Mouse (Mus musculus): ENCODE results near the gene Ropn1.
"Not testable (repeated sequence)": the region's sequence is repeated elsewhere in the genome, so short reads cannot be mapped to it uniquely, and the experiment has no call there.

Ropn1 gene

GRCm38 (mm10) chr16:34649621-34650020 is at the start of gene Ropn1:
TSS of gene Ropn1 (plus strand) at chr16:34649921.
- no peak for DNase-seq (ENCODE audit: low read depth, low spot score)

- no peak for DNase-seq (ENCODE audit: low read depth, low spot score)
These were observed 47.8 kb upstream of the Ropn1 start for GRCm38 (mm10) chr16:34601954-34602353.

- DNase-seq (ENCODE audit: low read depth, low spot score), result no peak
These were observed 46.6 kb upstream of the Ropn1 start for GRCm38 (mm10) chr16:34603076-34603475.

GRCm38 (mm10) chr16:34603854-34604253 is 45.9 kb upstream of the Ropn1 start:
- no peak for DNase-seq (ENCODE audit: low read depth, low spot score)

- DNase-seq (ENCODE audit: low read depth, low spot score), result peak; percentile 9
These were observed 44.0 kb upstream of the Ropn1 start for GRCm38 (mm10) chr16:34605679-34606078.

- DNase-seq (ENCODE audit: low read depth, low spot score), result no peak
These were observed 39.6 kb upstream of the Ropn1 start for GRCm38 (mm10) chr16:34610137-34610536.

GRCm38 (mm10) chr16:34614021-34614420 is 35.7 kb upstream of the Ropn1 start:
- no peak for DNase-seq (ENCODE audit: low read depth, low spot score)

GRCm38 (mm10) chr16:34627591-34627990 is 22.1 kb upstream of the Ropn1 start:
- DNase-seq (ENCODE audit: low read depth, low spot score), result no peak

- no peak for DNase-seq (ENCODE audit: low read depth, low spot score)
These were observed 21.3 kb upstream of the Ropn1 start for GRCm38 (mm10) chr16:34628397-34628796.

- no peak for DNase-seq (ENCODE audit: low read depth, low spot score)
These were observed 14.2 kb upstream of the Ropn1 start for GRCm38 (mm10) chr16:34635557-34635956.

- DNase-seq (ENCODE audit: low read depth, low spot score), result no peak
These were observed 6.0 kb upstream of the Ropn1 start for GRCm38 (mm10) chr16:34643511-34644259.

- no peak for DNase-seq (ENCODE audit: low read depth, low spot score)
These were observed 3.3 kb downstream of the Ropn1 start for GRCm38 (mm10) chr16:34653023-34653422.

- not testable (repeated sequence) for DNase-seq (ENCODE audit: low read depth, low spot score)
These were observed 7.8 kb downstream of the Ropn1 start for GRCm38 (mm10) chr16:34657566-34657965.

- DNase-seq (ENCODE audit: low read depth, low spot score), result no peak
These were observed 8.3 kb downstream of the Ropn1 start for GRCm38 (mm10) chr16:34657983-34658382.

GRCm38 (mm10) chr16:34658388-34658787 is 8.7 kb downstream of the Ropn1 start:
- no peak for DNase-seq (ENCODE audit: low read depth, low spot score)

GRCm38 (mm10) chr16:34664553-34664952 is 14.8 kb downstream of the Ropn1 start:
- DNase-seq (ENCODE audit: low read depth, low spot score), result no peak

GRCm38 (mm10) chr16:34667031-34667726 is 17.5 kb downstream of the Ropn1 start:
- peak; percentile 66 for DNase-seq (ENCODE audit: low read depth, low spot score)

- DNase-seq (ENCODE audit: low read depth, low spot score), result no peak
These were observed 18.6 kb downstream of the Ropn1 start for GRCm38 (mm10) chr16:34668341-34668740.

- no peak for DNase-seq (ENCODE audit: low read depth, low spot score)
These were observed 22.2 kb downstream of the Ropn1 start for GRCm38 (mm10) chr16:34671966-34672365.

GRCm38 (mm10) chr16:34672822-34673221 is 23.1 kb downstream of the Ropn1 start:
- DNase-seq (ENCODE audit: low read depth, low spot score), result no peak

GRCm38 (mm10) chr16:34674365-34674764 is 24.6 kb downstream of the Ropn1 start:
- DNase-seq (ENCODE audit: low read depth, low spot score), result no peak

- DNase-seq (ENCODE audit: low read depth, low spot score), result no peak
These were observed 32.1 kb downstream of the Ropn1 start for GRCm38 (mm10) chr16:34681823-34682222.

- DNase-seq (ENCODE audit: low read depth, low spot score), result no peak
These were observed 40.2 kb downstream of the Ropn1 start for GRCm38 (mm10) chr16:34689879-34690278.

Data from retina, postnatal 7 days (tissue).